Mouse (Mus musculus): ENCODE measurements at regions not wholly inside any gene's neighbourhood (a gene's known extent, or its start where the extent isn't known, plus 50 kb on each side); places are given as distances from the start of the nearest gene placed in this dataset.
"Not testable (repeated sequence)": the region's sequence is repeated elsewhere in the genome, so short reads cannot be mapped to it uniquely, and the experiment has no call there.

DNA sequence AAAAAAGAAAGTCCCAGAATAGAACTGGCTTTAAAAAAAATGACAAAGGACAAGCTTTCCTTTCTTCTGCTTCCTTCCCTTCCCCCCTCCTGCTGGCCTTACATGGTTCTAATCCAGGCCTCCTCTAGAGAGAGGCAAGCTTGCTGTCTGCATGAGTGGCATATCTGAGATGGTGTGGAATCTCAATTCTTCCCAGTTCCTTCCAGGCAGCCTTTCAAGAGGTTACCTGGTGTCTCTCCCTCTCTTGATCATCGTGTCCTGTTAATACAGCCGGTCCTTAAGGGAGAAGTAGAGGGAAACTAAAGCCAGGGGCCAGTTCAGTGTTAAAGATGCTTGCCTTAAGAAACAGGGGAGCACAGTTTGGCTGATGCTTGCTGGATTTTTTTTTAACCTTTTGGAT, 607.1 kb upstream of the Clint1 start:
- DNase-seq = no peak

DNA sequence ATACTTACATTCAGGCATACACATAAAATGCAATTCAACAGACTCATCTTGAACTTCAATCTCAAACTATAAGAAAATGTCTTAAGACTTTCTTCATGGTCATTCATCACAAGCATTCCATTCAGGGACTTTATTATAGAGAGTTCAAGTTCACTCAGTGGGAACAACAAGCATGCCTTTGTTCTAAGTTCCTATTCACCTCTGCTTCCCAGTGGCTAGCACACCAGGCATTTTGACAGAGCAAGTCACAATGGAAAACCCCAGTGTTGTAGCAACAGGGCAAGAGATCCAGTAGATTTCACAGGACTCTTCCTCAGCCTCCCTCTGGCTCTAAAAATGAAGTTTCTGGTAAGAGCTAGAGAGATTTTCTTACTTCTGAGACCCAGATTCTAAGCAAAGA, 595.8 kb upstream of the Clint1 start:
- DNase-seq = no peak

DNA sequence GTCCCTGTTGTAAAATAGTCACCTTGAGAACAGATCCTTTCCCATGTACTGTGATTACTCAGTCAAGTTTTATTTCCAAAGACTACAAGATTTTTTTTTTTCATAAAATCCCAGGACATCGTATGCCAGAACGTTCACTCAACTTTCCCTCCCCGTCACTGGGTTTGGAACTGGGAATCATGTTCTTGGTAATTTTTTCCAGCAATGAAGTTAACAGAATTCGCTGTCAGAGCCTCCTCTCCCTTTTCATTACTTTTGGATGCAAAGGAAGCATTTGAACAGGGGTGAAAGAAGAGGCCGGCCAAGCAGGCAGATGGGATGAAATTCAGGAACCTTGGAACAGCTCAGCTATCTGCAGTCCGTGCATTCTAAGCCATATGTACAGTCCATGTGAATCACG, 589.7 kb upstream of the Clint1 start:
- DNase-seq = no peak

DNA sequence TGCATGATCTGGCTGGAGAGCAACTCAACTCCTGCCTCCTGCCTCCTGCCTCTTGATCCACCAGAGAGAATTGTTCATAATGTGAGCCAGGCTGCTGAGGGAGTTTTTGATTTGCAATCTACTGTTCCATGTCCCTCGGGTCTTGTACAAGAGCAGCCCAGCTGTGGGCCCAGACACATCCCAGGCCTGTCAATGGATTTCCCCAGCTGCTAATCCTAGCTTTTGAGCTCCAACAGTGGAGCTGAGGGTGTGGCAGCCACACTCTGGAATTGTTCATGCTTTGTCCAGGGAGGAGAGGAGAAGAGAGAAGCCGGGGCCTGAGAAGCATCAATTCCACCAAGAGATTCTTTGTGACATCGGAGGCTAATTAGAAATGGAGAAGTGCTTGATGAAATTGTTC, 587.9 kb upstream of the Clint1 start:
- DNase-seq = no peak

DNA sequence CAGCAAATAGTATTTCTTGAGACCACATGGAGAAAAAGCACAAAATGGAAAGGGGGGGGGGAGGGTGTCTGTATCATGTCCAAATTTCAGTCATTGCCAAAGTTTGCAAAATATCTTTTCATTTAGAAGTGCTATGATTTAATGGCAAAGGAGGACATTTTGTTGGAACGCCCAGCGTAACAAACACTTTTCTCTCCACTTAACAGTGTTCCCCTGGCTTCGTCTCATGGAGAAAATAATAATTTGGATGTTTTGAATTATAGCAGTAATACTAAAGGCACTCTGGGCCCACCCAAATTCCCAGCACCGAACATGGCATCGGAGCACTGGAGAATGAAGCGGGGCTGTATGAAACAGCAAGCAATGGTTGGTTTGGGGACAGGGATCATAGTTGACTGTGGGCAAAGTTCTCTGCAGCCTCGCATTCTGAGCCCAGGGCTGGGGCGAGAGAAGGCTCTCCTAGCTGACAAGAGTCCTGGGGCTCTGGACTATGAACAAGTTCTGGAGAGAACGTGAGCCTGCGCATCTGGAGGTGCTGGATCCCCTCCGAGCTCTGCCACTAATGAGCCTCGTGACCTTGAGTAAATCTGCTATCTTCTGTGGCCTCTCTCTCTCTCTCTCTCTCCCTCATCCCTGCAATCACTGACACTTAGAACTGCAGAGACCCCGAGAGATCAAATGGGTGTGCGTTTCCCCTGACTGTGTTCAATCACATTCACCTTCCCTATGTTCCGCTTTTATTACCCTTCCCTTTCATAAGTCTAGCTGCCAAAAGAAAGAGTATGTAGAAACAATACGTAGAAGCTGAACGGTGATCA, 586.5 kb upstream of the Clint1 start:
- no peak for DNase-seq

DNA sequence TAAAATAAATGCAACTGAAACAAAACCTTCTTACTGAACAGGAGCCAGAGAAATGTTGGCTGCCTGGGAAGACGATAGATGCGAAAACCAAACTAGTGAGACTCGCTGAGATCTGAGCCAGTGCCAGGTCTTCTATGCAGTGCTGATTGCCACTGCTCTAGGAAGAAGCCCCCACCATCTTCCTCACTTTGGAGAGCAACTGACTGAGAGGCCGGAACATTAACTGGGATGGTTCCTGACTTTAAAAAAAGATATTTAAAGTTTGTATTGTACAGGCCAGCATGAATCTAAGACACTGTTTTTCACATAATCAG, 585.9 kb upstream of the Clint1 start:
- no peak for DNase-seq

DNA sequence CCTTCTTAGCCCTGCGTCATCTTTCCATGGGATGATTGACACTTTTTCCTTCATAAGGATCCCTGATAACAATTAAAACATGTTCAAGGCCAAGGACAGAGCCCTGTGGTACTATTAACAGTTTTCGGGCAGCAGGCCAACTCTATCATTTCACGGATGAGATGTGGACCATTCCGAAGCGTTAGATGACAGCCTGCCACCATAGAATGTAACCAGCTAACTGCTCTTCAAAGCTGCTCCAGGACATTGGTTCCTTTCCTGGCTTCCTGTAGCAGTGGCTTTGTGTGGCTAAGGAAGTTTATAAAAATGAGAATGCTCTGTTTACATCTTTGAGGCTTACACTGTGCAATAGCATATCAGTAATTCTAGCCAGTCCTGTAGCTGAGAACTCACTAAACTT, 582.6 kb upstream of the Clint1 start:
- no peak for DNase-seq

DNA sequence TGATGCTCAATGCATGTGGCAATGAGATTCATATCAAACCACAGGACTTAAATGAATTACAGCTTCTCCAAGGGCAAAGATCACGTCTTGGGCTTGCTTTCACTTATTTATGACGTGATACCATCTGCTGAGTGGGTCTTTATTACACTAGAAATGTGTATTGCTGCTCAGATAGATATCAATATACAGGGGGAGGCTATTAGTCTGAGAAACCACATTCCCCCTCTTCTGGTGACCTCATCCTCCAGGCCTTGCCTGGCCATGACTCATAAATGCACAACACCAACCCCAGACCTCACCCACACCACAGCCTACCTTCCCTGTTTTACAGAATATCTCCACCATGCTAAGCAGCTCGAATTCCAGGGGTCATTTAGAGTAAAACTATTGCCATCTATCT, 580.6 kb upstream of the Clint1 start:
- no peak for DNase-seq

DNA sequence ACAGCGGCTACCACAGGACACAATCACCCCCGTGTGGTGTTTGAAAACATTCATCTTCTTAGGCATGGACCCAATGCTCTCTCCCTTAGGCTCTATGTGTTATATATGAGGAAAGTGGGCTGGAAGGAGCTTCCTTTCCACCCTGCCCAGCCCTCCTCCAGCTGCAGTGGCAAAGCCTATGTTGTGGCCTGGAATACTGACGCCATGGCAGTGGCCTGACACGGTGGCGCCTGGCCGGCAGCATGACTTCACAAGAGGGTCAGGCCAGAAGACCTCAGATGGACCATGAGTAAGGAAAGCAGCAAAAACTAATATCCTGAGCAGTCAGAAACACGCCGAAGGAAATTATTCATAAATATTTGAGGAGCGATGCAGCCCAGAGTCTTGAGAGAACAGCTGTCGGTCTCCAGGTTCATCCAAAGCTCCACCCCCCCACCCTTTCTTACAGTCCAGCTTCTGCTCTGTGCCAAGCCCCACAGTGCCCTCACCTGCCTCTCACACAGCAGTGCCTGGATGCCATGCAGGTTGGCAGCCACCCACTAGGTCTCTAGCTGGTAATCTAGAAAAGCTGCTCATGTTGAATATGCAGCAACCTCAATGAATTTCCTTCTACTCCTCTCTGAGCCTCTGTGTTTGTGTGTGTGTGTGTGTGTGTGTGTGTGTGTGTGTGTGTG, 577.3 kb upstream of the Clint1 start:
- no peak for DNase-seq

DNA sequence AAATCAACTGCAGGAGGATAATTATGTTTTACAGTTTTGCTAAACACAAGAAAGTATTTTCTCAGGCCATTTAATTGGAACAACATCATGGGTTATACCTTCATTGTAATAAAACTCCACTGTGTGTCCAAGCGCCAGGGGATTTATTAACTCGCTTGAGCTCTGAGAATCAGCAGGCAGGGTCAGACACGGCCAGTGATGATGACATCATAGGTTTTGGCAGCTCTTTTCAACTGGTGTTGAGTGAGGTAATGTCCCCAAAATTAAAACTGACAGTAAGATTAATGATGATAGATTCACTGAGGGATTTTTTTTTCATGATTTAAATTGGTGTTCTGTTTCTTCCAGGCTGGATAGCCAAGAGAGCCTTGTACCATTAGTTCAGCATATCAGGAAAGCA, 576.7 kb upstream of the Clint1 start:
- DNase-seq = no peak

DNA sequence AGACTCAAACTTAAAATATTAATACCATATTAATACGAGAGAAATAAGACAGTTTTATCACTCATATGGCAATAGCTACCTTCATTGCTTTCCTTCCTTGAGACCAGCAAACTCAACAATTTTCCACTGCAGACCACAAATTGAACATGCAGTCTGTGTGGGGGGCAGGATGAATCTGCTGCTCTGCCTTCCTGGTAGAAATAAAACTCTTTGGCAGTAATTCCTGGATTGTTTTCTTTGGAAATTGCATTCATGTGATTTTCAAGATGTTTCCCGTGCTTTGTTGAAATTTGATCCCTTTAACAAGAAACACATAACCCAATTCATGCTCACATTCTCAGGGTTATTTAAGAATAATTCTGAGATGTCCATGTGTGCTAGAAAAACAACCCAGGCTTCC, 555.1 kb upstream of the Clint1 start:
- no peak for DNase-seq

DNA sequence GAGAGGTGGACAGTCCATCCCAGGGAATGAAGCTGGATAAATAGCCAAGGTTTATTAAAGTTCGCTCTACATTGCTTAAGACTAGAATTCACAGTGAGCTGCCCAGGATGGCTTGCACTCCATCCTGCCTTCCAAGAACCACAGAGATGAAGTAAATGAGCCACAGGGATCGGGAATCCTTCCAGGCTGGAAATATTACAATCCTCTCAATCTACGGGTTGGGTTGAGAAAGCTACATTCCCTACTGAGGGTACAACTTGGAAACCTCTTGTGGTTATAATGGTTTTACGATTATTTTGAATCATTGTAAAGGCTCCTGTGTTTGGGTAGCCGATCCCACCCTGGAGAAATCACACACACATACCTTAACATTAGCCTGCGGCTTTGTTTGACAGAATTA, 539.9 kb upstream of the Clint1 start:
- DNase-seq = no peak

DNA sequence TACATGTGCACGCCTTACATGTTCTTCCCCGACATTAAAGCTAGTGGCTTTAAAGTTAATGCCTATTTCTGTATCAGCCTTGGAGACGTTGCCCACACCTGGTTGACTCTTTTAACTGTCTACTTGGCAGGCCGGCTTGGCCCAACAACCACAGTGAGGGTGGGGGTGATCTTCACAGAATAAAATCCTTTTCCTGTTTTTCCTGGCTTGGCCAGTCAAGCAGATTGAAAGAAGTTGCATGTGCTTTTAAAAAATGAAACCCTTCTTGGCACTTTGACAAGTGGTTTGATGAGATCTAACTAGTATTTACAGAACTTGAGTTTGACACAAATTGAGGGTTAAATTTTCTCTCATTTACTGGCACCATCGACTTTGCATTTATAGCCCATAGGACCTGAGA, 528.1 kb upstream of the Clint1 start:
- peak; percentile 8 to 10 for DNase-seq

DNA sequence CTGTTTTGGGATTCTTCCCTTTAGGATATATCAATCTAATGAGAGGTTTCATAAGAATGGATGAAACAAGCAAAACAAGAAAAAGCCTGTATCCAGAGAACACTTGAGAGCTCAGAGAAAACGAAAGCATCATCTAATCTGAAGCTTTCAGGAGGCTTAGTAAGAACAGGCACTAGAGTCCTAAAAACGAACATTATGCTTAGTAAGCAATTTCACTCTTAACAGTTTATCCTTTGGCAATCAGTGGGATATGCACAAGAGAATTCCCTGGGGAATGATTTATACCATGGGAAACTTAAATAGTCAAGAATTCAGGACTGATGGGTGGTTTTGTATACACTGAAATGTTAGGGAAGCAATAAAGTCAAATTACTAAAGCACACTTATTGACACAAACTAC, 521.5 kb upstream of the Clint1 start:
- no peak for DNase-seq

DNA sequence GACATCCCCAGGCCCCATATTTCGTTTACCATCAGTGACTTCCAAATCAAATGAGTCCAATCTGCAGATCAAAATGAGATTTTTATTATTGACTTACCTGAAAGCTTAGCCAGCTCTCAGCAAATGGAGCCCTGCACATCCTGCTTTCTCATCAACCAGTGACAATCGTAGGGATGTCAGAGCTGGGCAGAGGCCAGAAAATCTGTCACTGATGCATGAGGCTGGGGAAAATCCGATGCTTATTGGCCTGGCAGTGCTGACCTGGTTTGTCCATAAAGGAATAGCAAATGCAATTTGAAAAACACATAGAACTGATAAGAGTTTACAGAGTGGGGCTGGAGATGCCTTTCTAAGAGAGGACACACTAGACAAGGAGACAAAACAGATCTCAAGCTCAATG, 518.1 kb upstream of the Clint1 start:
- DNase-seq = no peak

DNA sequence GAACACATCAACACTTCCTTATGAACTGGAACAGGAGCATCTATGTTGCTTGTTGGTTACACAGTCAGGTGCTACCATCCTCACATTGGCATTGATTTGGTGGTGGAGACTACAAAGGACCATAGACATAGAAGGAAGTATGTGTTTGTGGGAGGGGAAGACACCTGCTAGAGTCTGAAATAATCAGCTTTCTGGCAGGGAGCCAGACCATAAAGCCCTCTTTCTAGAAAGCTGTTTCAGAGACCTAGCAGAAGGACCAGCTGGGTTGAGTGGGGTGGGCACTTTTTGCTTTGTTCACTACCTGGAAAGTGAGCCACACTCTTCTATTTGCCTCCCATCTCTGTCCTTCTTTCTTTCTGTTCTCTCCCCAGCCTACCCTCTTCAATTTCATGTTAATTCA, 502.5 kb upstream of the Clint1 start:
- DNase-seq = no peak

DNA sequence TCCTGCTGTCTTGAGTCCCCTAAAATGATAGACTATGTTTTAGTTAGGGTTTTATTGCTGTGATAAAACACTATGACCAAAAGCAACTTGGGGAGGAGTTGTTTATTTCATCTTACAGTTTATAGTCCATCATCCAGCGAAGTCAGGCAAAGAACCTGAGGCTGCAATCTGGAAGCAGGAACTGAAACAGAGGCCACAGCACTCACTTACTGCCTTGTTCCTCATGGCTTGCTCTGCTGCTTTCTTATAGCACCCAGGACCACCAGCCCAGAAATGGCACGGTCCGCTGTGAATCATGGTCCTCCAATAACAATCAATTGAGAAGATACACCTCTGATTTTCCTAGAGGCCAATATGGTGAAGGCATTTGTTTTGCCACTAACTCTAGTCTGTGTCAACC, 486.5 kb upstream of the Clint1 start:
- peak in 1 of 2 experiments; percentile 18 for DNase-seq

DNA sequence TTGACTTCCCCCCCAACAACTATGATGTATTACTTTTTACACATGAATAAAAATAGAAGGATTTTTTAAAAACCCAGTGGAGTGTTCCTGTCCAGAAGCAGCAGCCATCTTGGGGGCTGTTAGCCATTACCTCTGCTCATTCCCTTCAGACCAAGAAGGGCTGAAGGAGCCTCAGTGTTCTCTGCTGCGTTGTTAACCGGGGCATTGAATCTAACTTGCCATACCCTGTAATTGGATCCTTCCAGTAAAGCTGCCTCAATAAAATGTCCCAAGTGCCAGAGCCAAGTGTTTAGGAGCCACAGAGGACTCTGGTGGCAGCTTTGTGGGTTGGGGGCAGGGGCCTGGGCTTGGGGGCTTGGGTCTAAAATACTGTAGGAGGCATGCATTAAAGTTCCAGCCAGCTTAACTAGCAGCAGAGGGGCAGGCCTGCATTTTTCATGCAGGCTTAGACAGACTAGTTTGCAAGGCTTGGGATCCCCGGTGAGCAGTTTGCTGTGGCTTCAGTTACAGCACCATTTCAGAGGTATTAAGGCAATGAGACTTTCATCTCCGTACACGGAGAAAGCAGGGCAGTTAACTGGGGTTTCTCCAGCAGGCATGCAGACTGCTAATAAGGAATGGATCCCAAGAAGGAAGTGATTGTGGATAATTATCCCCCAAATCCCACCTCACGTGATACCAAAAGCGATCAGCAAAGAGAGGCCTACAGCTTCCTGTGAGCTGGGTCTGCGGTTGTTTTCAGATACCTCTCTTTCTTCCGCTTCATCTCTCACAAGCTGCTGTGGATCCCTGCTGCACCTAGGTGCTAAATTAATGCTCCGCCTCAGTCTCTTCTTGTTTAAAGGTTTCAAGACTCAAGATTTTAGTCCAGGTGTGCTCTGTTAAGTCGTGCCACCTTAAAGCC, 462.4 kb upstream of the Clint1 start:
- no peak for DNase-seq

DNA sequence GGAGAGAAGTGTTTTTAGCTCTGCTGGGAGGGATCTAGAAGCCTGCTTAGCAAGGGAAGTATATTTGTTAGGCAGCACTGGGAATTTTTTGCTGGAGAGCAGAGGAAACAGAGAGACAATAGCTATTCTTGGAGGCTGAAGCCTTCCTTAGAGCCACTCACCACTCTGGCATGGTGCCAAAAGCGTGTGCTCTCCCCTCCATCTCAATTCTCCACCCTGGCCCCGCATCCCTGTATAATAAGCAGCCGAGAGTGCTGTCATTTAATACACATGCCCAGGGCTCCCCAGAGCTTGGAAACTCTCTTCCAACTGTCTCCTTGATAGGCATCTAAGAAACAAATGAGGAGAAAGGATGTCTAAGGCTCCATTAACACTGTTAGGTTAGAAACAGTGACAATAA, 455.8 kb upstream of the Clint1 start:
- no peak for DNase-seq

DNA sequence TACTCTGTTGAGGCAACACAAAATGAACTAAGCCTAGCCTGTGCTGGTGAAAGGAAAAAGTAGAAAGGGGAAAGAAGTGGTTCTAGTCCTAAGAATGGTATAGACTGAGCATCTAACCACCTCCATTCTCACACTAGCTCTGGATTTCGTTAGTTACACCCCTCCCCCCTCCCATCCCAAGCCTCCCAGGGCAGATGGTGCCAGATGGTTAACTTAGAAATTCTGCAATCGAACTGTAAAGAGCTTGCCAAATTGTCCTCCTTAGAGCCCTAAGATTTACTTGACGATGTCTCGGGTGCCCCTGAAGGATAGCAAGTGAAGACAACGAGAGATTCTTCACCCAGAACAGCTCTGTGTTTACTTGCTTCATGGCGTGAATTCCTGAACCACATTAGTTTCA, 453.7 kb upstream of the Clint1 start:
- DNase-seq = no peak

DNA sequence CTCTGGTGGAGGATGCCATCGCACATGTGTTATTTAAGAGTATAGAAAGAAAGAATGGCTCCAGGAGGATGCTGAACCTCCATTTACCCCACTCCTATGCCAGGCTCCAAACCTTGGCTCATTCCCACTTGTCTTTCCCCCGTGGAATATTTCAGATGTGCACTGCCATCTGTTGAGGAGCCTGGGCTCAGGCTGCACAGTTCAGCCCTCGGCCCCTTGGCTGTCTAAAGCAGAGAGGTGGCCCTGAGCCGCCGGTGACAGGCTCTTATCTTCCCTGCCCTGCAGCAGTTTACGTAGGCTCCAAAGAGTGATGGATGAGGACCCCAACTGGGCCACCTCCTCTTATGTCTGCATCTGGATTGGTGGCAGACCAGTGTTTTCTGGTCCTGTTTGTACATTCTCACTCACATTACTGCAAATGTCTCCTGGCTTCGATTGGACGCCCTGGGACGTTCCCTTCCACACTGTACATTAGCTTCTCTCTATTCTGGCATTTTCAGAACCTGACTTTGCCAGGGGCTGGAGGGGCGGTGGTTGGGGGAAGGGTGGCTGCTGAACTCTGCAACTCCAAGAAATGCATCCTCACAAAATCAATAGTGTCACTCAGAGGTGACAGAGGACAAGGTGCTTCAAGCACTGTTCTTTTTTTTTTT, 447.3 kb upstream of the Clint1 start:
- no peak for DNase-seq

DNA sequence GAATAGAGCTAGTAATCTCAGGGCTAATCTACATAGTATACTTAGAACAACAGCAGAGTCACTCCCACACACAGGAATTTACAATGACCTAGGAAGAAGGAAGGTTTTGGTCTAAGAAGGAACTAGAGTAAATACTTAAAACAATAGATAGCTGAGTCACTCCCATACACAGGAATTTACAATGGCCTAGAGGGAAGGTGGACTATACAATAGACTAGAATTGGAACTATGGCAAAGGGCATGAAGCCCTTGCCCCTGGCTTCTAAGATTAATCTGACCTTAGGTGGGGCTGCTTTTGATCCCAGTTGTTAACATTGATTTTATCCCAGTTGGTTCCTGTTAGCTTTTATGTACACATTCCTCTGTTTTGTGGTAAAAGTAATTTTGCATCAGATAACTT, 427.8 kb upstream of the Clint1 start:
- not testable (repeated sequence) for DNase-seq
